Mouse (Mus musculus) erythroblast, embryonic 14.5 days (primary cell): ENCODE data around the gene Azin2. TPM values are rescaled to one million over a fixed set of nuclear protein-coding genes. Genes with fewer than 3 reads are reported as not detected.

Experiments used
- H3K27me3 ChIP-seq: 2 replicates; pipeline ENCODE4 v1.6.1; 2012; ENCODE audit warnings: inconsistent platforms; ENCODE audit not compliant: control insufficient read depth
- H3K36me3 ChIP-seq: 2 replicates; pipeline ENCODE4 v1.6.1; 2012; ENCODE audit warnings: mild to moderate bottlenecking, inconsistent platforms; ENCODE audit not compliant: control insufficient read depth
- H3K4me1 ChIP-seq: 2 replicates; pipeline ENCODE4 v1.6.1; 2012; ENCODE audit warnings: inconsistent platforms; ENCODE audit not compliant: control insufficient read depth
- H3K4me3 ChIP-seq: replicated peaks from 2 replicates; pipeline ENCODE3; 2012; ENCODE audit warnings: moderate library complexity, mild to moderate bottlenecking, inconsistent platforms
- H3K9me3 ChIP-seq: 2 replicates; pipeline ENCODE4 v1.6.1; 2012; ENCODE audit warnings: low read length, inconsistent platforms, mixed read lengths; ENCODE audit not compliant: control insufficient read depth
- GATA1 ChIP-seq: IDR thresholded peaks from 2 replicates; pipeline ENCODE4 v1.6.1; 2012; ENCODE audit warnings: low read length, inconsistent platforms, mixed read lengths
- TAL1 ChIP-seq: IDR thresholded peaks from 3 replicates; pipeline ENCODE4 v1.6.1; 2012; ENCODE audit warnings: low read length, inconsistent platforms, mixed read lengths
- polyA plus RNA-seq: library from polyadenylated mRNA; stranded (reverse); fragments of >175 nt; gene quantifications from 2 replicates; pipeline ENCODE4 v1.2.3, GENCODE M21; 2012

Gene Azin2
- polyA plus RNA-seq, 1 experiment, result not detected

DNA sequence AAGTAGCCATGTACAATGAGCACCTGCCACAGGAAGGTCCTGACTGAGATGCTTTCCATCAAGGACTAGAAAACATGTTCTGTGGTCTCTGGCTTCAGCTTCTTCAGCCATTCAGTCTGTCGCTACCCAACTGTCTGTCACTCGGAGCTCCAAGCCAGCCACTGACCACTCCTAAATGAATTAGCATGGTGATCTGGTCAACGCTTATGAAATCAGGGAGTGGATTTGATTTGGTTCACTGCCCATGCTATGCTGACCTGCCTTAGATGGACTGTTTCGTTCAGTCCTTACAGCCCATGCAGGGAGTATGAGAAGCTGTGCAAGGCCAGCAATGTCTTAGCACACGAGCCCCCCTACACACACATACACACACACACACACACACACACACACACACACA is 8.4 kb downstream of the Azin2 start:
- Histone ChIP-seq H3K9me3 (no peaks in the 10 kb centered on the region), H3K4me1 (peaks cover 14% of the 10 kb centered on the region), H3K4me3 (no peak overlapping the region), H3K36me3 (no peaks in the 10 kb centered on the region), H3K27me3 (peaks cover 22% of the 10 kb centered on the region)
- TF ChIP-seq TAL1, result no peak
- TF ChIP-seq GATA1, result no peak

DNA sequence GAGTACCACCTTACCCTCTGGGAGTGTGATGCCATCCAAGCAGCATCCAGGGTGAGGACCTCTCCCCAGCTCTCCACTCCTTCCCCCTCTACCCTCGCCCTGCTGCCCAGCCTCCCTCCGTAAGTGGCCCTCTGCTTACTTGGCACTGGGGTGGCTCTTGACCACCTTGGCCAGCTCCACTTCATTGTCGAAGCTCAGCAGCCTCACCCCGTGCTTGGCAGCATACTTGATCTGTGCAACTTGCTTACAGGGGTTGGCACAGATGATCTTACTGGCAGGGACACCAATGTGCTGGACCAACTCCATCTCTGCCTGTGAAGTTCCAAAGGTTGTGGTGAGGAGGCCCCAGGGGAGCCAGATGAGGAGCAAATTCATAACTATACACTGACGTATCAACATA is 11.8 kb downstream of the Azin2 start:
- TF ChIP-seq GATA1 (no peak), TAL1 (no peak)
- H3K27me3 ChIP-seq, result peaks cover 8% of the 10 kb centered on the region
- peaks cover 31% of the 10 kb centered on the region for H3K4me1 ChIP-seq
- H3K9me3 ChIP-seq, result no peaks in the 10 kb centered on the region
- no peak overlapping the region for H3K4me3 ChIP-seq
- no peaks in the 10 kb centered on the region for H3K36me3 ChIP-seq

DNA sequence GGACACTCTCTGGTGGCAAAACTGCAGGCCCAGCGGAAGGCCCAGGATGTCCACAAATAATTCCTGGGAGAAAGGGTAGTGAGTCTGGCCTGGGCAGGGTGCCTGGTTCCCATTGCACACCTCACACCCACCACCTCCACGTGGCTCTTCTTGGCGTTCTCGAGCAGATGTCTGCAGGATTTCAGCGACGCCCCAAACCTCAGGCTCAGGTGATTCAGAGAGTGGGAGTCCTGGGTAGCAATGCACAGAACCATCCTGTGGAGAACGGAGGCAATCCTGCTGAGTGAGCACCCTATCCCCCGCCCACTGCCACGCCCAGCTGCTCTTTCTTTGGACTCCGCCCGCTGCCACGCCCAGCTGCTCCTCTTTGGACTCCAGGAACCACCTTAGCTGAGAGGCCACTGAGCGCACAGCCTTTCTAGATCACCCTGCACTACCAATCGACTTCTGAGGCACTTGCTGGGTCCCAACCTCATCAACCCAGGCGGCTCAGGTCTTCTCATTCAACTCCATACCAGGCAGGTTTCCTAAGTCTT is 12.7 kb downstream of the Azin2 start:
- Histone ChIP-seq H3K4me3 (no peak overlapping the region), H3K36me3 (no peaks in the 10 kb centered on the region), H3K27me3 (peaks cover 8% of the 10 kb centered on the region), H3K4me1 (peaks cover 31% of the 10 kb centered on the region), H3K9me3 (no peaks in the 10 kb centered on the region)
- TF ChIP-seq TAL1 (no peak), GATA1 (no peak)

DNA sequence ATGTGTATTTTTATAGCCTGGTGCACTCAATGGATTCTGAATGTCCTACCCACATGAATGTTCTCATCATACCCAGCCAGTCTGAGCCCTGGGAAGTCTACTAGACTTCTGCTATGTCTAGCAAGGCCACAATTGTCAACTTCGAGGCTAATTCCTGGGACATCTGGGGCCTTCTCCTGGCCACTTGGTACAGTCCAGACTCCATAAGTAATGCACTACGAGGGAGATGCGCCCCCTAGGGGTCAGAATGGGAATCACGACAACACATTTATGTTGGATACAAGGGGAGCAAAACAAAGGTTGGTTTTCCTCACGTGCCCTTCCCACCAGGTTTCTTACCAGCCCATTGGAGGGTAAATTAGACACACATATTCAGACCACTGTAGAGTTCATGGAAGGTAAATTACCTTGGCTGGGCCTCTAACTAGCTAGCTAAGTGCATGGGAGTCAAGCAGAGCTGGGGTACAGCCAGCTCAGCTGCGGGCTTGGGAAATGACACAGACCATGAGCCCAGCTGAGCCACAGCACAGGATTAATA is 14.0 kb downstream of the Azin2 start:
- Histone ChIP-seq H3K4me3 (no peak overlapping the region), H3K36me3 (no peaks in the 10 kb centered on the region), H3K9me3 (no peaks in the 10 kb centered on the region), H3K4me1 (peaks cover 33% of the 10 kb centered on the region), H3K27me3 (peaks cover 5% of the 10 kb centered on the region)
- no peak for TF ChIP-seq TAL1

DNA sequence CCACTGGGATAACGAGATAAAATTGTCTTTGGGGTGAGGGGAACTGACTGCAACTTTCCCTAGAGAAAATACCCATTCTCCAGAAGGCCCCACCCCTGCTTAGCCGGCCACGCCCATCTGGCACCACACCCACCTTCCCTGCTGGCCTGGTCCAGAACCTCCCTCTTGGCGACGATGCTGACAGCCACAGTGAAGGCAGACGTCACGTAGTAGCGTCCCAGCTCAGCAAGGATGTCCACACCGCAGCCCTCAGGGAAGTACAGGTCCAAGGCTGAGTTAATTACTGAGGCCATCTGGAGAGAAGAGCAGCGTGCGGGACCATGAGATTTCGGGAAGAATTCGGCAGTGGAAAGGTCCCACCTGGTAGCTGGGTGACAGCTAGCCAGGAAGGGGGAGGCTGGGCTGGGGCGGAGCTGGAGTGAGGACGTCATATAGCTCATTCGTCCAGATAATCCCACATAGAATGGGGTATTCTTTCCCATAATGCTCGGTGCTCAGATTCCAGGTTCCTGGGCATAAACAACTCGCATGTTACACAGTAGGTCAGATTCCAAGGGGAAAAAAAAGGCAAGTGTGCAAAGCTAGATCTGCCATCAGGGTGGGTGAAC is 14.8 kb downstream of the Azin2 start:
- TF ChIP-seq GATA1 (no peak), TAL1 (no peak)
- Histone ChIP-seq H3K36me3 (no peaks in the 10 kb centered on the region), H3K4me3 (no peak overlapping the region), H3K27me3 (peaks cover 5% of the 10 kb centered on the region), H3K9me3 (no peaks in the 10 kb centered on the region), H3K4me1 (peaks cover 33% of the 10 kb centered on the region)

DNA sequence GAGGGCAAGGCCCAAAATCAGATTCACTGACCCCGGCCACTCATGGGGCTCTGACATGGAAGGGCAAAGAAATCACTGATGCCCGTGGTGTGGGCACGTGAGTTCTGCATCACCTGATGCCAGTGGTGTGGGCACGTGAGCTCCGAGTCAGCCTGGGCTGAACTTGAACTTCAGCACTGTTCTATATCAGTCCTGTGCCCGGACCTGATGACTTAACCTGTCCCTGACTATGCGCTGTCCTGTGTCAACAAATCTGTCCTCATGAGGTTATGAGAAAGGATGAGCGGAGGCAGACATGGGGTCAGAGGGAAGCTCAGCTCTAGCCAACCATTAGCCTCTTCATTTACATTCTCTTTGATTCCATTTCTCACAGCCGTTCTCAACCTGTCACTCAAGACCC is 15.5 kb downstream of the Azin2 start:
- peaks cover 5% of the 10 kb centered on the region for H3K27me3 ChIP-seq
- H3K36me3 ChIP-seq, result no peaks in the 10 kb centered on the region
- peaks cover 33% of the 10 kb centered on the region for H3K4me1 ChIP-seq
- no peak overlapping the region for H3K4me3 ChIP-seq
- TF ChIP-seq TAL1 (no peak), GATA1 (no peak)
- no peaks in the 10 kb centered on the region for H3K9me3 ChIP-seq

DNA sequence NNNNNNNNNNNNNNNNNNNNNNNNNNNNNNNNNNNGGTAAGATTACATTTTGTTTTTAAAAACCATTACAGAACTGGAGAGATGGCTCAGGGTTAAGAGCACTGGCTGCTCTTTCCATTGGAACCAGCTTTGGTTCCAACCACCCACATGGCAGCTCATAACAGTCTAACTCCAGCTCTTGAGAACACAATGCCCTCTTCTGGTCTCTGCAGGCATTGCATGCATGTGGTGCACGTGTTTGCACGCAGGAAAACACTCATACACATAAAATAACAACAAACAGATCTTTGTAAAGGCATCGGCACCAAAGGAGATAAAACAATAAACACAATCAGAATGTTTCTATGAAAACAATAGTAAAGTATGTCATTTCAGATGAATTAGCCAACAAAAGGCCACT is 19.9 kb downstream of the Azin2 start:
- H3K4me1 ChIP-seq, result peaks cover 9% of the 10 kb centered on the region
- H3K27me3 ChIP-seq, result peaks cover 4% of the 10 kb centered on the region; the same call in 1 of the 2 replicates
- TF ChIP-seq TAL1 (no peak), GATA1 (no peak)
- no peak overlapping the region for H3K4me3 ChIP-seq
- H3K9me3 ChIP-seq, result no peaks in the 10 kb centered on the region
- H3K36me3 ChIP-seq, result no peaks in the 10 kb centered on the region

DNA sequence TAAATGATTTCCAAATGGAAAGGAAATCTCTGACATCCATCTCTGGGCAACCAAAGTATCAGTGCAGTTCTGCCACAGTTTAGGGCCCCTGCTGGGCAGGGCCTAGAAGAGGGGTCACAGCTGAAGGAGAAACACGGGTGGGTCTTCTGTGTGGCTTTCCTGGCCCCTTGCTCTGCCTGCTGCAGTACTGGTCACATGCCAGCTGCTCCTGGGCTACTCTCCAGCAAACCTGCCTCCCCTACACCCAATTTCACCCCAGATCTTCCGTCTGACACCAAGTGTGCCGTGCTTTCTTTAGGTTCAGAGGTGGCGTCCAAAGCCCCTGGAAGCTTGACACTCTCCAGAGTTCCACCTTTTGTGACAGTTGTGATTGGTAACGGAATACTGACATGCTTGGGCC is 26.6 kb downstream of the Azin2 start:
- Histone ChIP-seq H3K36me3 (no peaks in the 10 kb centered on the region), H3K4me1 (no peaks in the 10 kb centered on the region), H3K4me3 (no peak overlapping the region), H3K27me3 (peaks cover 3% of the 10 kb centered on the region; the same call in 1 of the 2 replicates), H3K9me3 (no peaks in the 10 kb centered on the region)
- TF ChIP-seq GATA1 (no peak), TAL1 (no peak)

DNA sequence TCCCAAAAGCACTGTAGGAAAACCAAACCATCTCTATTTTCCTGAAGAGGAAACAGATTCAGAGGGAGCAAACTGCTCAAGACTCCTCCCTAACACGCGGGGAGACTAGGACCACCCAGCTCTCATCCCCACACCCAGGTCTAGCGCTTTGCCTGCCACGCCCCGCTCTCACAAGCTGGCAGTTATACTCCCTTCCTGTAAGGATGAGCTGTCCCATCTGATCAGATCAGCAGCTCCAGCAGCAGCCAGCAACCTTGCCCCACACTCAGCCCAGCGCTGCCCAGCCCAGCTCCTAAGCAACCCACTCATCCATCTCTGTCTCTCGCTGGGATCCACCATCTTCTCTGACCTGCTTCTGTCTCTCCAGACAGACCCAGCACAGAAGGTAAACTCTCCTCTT is 29.5 kb downstream of the Azin2 start:
- Histone ChIP-seq H3K27me3 (no peaks in the 10 kb centered on the region), H3K4me1 (no peaks in the 10 kb centered on the region), H3K36me3 (no peaks in the 10 kb centered on the region), H3K4me3 (no peak overlapping the region), H3K9me3 (no peaks in the 10 kb centered on the region)
- TF ChIP-seq TAL1 (no peak), GATA1 (no peak)
